Mouse (Mus musculus) Patski (cell line): Measurements from ENCODE around the gene Gm20823. TPM values are rescaled to one million over a fixed set of nuclear protein-coding genes. Genes with fewer than 3 reads are reported as not detected.
"Not testable (repeated sequence)": the region's sequence is repeated elsewhere in the genome, so short reads cannot be mapped to it uniquely, and the experiment has no call there.

Experiments used
- ATAC-seq: fragments of 100-300 bp; one replicate; pipeline ENCODE4 v1.8.0; 2021
- CTCF ChIA-PET: fragments of 350-600 bp; sonication (Branson Sonifier 250); formaldehyde crosslinking; loops from one replicate; lab custom pipeline; 2022; ENCODE audit warnings: inconsistent platforms; lab: Charles Lee
- POLR2A ChIA-PET: fragments of 350-600 bp; sonication (Branson Sonifier 250); formaldehyde crosslinking; loops from one replicate; lab custom pipeline; 2022; ENCODE audit warnings: antibody characterized with exemption, inconsistent platforms; lab: Charles Lee
- DNase-seq: peaks from one replicate; pipeline ENCODE4 v3.0.0-alpha.2; 2011; ENCODE audit warnings: low read depth, low spot score
- H3K27me3 ChIP-seq: fragments of 371-371 bp; one replicate; pipeline ENCODE4 v1.5.1; 2021
- in situ Hi-C: fragments of 300-500 bp; cut with MboI; formaldehyde crosslinking; loops from 3 replicates; pipeline ENCODE4 v1.11.1; 2018; ENCODE audit warnings: low pct_unique_long_range_greater_than_20kb, mixed read lengths
- polyA plus RNA-seq: library from polyadenylated mRNA; unstranded; gene quantifications from one replicate; pipeline ENCODE4 v1.2.3, GENCODE M21; 2021

The Gm20823 gene
- not detected for polyA plus RNA-seq

- ATAC-seq, POLR2A ChIA-PET, CTCF ChIA-PET, in situ Hi-C loops, DNase-seq, H3K27me3 ChIP-seq: not testable (repeated sequence)
These were observed at the start of gene Gm20823 for GRCm38 (mm10) chrY:62464745-62465144. TSS of gene Gm20823 (minus strand) at chrY:62464845.
